Mouse (Mus musculus) kidney, embryonic 16.5 days (tissue): ENCODE results near the gene Rab25. TPM values are rescaled to one million over a fixed set of nuclear protein-coding genes. Genes with fewer than 3 reads are reported as not detected.

ENCODE experiments used
- ATAC-seq: fragments of 200-750 bp; cut with Nextera tagmentation; 2 replicates; pipeline ENCODE4 v1.8.0; 2017; ENCODE audit warnings: moderate TSS enrichment; ENCODE audit not compliant: low FRiP score, low TSS enrichment
- H3K27ac ChIP-seq: fragments of 300-500 bp; sonication (generic); 2 replicates; pipeline ENCODE4 v1.5.1; 2014; ENCODE audit warnings: low read length
- H3K27me3 ChIP-seq: fragments of 300-500 bp; sonication (generic); 2 replicates; pipeline ENCODE4 v1.6.1; 2014; ENCODE audit warnings: low read length, control low read depth, mixed read lengths; ENCODE audit not compliant: insufficient read depth
- H3K36me3 ChIP-seq: fragments of 300-500 bp; sonication (generic); 2 replicates; pipeline ENCODE4 v1.6.1; 2014; ENCODE audit warnings: low read length, control low read depth, mixed read lengths; ENCODE audit not compliant: insufficient read depth
- H3K4me1 ChIP-seq: fragments of 300-500 bp; sonication (generic); 2 replicates; pipeline ENCODE4 v1.6.1; 2014; ENCODE audit warnings: low read length, control low read depth, mixed read lengths; ENCODE audit not compliant: insufficient read depth
- H3K4me2 ChIP-seq: fragments of 300-500 bp; sonication (generic); replicated peaks from 2 replicates; pipeline ENCODE4 v1.6.1; 2014; ENCODE audit warnings: low read depth, low read length
- H3K4me3 ChIP-seq: fragments of 300-500 bp; sonication (generic); 2 replicates; pipeline ENCODE4 v1.5.1; 2014; ENCODE audit warnings: mild to moderate bottlenecking, low read length
- H3K9ac ChIP-seq: fragments of 300-500 bp; sonication (generic); replicated peaks from 2 replicates; pipeline ENCODE4 v1.6.1; 2014; ENCODE audit warnings: low read length
- H3K9me3 ChIP-seq: fragments of 300-500 bp; sonication (generic); 2 replicates; pipeline ENCODE4 v1.6.1; 2016; ENCODE audit warnings: low read length, control low read depth
- WGBS: fragments of 180-500 bp; shearing (Covaris S2); extraction: QIAGEN DNeasy Blood & Tissue Kit; methylation state at CpG from one replicate; pipeline ENCODE4 v1.1.7; 2014; 5-methylcytosine and 5-hydroxymethylcytosine counted together
- polyA plus RNA-seq: library from polyadenylated mRNA; unstranded; fragments of >200 nt; fragmentation: Nextera tagmentation; extraction: Ambion mirVana; gene quantifications from 2 replicates; pipeline ENCODE4 v1.2.1, GENCODE M21; 2015

Gene Rab25
- polyA plus RNA-seq, 1 experiment from 2014 or later: 17.3 TPM

DNA sequence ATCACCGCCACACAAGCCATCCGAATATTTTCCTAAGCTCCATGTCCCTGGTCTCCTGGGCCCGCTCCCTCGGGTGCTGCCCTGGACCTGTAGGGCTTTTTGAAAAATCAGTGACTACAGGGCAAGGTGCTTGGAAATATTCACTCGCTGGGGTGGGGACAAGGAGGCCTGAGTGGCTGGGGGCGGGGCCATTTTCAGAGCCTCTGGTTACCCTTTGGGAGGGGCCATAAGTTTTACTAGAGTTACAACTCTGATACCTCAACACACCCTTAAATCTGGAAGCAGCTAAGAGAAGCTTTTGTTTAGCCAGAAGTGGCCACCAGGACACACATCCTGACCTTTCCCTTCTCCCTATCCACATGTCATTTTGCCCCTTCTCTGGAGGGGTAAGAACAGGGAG lies 11.0 kb downstream of the Rab25 start:
- 68% methylated on average over 6 of the region's 6 CpGs for WGBS
- Histone ChIP-seq H3K9me3 (no peaks in the 10 kb centered on the region), H3K36me3 (peaks cover 34% of the 10 kb centered on the region), H3K4me3 (peak overlapping the region; percentile 94; the same call in 1 of the 2 replicates), H3K27me3 (no peaks in the 10 kb centered on the region), H3K4me1 (peaks cover 57% of the 10 kb centered on the region), H3K4me2 (peak overlapping the region; percentile 83; the same call in 1 of the 2 replicates), H3K9ac (peak overlapping the region; percentile 99), H3K27ac (no peak overlapping the region)
- ATAC-seq: peak; percentile 1; the same call in 1 of the 2 replicates

DNA sequence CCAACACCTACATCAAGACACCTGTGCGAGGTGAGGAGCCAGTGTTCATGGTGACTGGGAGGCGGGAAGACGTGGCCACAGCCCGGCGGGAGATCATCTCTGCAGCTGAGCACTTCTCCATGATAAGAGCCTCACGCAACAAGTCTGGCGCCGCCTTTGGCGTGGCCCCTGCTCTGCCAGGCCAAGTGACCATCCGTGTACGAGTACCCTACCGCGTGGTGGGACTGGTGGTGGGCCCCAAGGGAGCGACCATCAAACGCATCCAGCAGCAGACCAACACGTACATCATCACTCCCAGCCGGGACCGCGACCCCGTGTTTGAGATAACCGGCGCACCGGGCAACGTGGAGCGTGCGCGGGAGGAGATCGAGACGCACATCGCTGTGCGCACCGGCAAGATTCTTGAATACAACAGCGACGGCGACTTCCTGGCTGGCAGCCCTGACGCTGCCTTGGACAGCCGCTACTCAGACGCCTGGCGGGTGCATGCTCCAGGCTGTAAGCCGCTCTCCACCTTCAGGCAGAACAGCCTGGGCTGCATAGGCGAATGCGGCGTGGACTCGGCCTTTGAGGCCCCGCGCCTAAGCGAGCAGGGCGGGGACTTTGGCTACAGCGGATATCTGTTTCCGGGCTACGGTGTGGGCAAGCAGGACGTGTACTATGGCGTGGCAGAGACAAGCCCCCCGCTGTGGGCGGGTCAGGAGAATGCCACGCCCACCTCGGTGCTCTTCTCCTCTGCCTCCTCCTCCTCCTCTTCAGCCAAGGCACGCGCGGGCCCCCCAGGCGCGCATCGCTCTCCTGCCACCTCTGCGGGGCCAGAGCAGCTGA lies 11.8 kb downstream of the Rab25 start:
- H3K36me3 ChIP-seq: peaks cover 34% of the 10 kb centered on the region
- peak overlapping the region; percentile 99 for H3K9ac ChIP-seq
- peak; percentile 36 for ATAC-seq

DNA sequence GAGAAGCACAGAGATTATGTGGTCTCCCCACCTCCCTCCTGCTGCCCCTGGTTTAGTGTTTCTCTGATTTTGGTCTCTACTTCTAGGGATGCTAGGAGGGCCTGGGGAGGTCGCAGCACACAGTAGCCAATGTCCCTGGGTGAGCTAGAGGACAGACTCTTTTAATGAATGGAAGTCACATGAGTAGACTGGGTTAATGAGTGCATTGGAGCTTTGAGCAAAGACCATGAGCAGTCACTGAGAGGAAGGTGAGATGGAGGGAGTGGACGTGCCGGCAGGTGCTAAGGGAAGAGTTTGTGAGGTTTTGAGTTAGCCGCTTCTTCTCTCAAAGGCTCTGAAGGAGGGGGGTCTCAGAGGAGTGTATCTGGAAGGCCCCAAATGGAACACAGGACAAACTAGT lies 12.6 kb downstream of the Rab25 start:
- 33% methylated on average over 4 of the region's 4 CpGs for WGBS
- Histone ChIP-seq H3K9ac (peak overlapping the region; percentile 99), H3K4me2 (peak overlapping the region; percentile 83)

More for the DNA sequence above, 11.8 kb downstream of the Rab25 start:
- peak overlapping the region; percentile 83 for H3K4me2 ChIP-seq
- WGBS: 5% methylated on average over 64 of the region's 64 CpGs
- H3K9me3 ChIP-seq: no peaks in the 10 kb centered on the region
- no peaks in the 10 kb centered on the region for H3K27me3 ChIP-seq
- peak overlapping the region; percentile 60; the same call in 1 of the 2 replicates for H3K27ac ChIP-seq
- H3K4me1 ChIP-seq: peaks cover 57% of the 10 kb centered on the region
- peak overlapping the region; percentile 94 for H3K4me3 ChIP-seq

DNA sequence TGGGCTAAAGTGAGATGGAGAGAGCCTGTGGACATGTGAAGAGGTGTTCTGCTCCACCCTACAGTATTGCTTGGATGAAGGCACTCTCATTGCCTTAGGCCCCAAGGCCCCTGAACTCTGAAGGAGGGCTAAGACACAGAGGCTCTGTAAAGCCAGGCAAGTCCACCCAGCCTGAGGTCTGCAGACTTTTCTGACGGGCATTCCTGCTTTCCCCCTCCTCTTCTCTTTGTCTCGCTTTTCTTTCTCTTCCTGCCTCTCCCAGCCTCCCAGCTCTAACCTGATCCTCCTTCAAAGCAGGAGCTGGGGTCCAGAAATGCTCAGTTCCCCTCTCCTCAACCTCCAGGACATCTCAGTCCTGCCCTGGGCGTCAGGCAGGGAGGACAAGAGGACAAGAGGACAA lies 13.1 kb downstream of the Rab25 start:
- peak overlapping the region; percentile 61; the same call in 1 of the 2 replicates for H3K27ac ChIP-seq
- H3K27me3 ChIP-seq: no peaks in the 10 kb centered on the region
- peak overlapping the region; percentile 94 for H3K4me3 ChIP-seq
- ATAC-seq: no peak
- peaks cover 66% of the 10 kb centered on the region for H3K4me1 ChIP-seq
- H3K9me3 ChIP-seq: no peaks in the 10 kb centered on the region
- peaks cover 30% of the 10 kb centered on the region for H3K36me3 ChIP-seq
- WGBS: 23% methylated on average over 3 of the region's 3 CpGs
- peak overlapping the region; percentile 99 for H3K9ac ChIP-seq
- peak overlapping the region; percentile 83 for H3K4me2 ChIP-seq

More for the DNA sequence above, 12.6 kb downstream of the Rab25 start:
- Histone ChIP-seq H3K27ac (peak overlapping the region; percentile 61; the same call in 1 of the 2 replicates), H3K9me3 (no peaks in the 10 kb centered on the region), H3K4me1 (peaks cover 60% of the 10 kb centered on the region), H3K36me3 (peaks cover 34% of the 10 kb centered on the region), H3K4me3 (peak overlapping the region; percentile 94), H3K27me3 (no peaks in the 10 kb centered on the region)
- no peak for ATAC-seq

DNA sequence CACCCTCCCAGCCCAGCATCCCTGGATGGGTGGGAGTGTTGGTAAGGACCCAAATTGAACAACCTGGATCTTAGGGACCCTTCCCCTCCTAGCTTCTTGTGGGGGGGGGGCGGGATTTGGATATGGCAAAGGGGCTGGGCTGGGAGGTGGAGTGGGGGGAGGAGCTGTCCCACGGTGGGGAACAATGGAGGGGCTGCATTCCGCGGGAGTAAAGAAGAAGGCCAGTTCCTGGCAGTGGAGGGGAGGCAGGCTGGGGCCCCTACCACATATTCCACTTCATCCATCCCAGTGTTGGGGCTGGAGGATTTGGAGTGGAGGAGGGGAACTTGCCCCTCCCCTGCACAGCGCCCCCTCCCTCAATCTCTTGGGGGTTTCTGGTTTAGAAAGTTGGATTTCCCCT lies 14.4 kb downstream of the Rab25 start:
- H3K36me3 ChIP-seq: peaks cover 27% of the 10 kb centered on the region
- no peak for ATAC-seq
- peak overlapping the region; percentile 99 for H3K9ac ChIP-seq

DNA sequence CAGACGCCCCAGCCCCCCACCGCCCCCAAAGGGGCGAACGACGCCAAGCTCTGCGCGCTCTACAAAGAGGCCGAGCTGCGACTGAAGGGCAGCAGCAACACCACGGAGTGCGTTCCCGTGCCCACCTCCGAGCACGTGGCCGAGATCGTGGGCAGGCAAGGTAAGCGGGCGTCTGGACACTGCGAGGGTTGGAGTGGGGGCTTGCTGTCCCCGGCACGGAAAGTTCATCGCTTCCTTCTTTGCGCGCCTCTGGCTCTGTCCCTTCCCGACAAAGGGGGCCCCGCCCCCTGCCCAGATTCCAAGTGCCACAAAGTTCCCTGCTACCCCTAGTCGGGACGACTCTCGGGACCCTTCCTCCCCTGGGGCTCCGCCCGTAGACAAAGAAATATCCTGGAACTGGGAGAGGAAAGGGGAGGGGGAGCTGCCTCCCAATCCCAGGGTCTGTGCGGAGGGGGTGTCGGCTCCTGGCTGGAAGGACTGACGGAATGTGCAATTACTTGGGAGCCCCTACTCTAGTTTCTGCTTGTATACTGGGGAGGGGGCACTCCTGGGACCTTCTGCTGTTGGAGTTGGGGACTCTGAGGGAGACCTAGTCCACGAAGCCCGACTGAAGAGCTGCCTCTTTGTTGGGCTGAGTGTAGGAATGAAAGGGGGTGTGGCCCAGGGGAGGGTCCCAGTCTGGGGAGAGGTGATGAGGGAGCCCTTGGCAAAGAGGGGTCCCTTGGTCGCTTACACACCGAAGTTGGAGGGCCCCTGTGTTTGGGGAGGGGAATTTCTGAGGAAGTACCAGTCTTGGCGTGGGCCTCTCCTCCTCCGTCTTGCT lies 15.2 kb downstream of the Rab25 start:
- peaks cover 67% of the 10 kb centered on the region for H3K4me1 ChIP-seq
- WGBS: under 1% methylated on average over 30 of the region's 40 CpGs
- peak overlapping the region; percentile 99 for H3K27ac ChIP-seq
- peak overlapping the region; percentile 94 for H3K4me3 ChIP-seq
- H3K9me3 ChIP-seq: no peaks in the 10 kb centered on the region
- peak overlapping the region; percentile 83 for H3K4me2 ChIP-seq
- H3K36me3 ChIP-seq: peaks cover 19% of the 10 kb centered on the region
- H3K9ac ChIP-seq: peak overlapping the region; percentile 99
- ATAC-seq: peak; percentile 9
- H3K27me3 ChIP-seq: no peaks in the 10 kb centered on the region

More for the DNA sequence above, 14.4 kb downstream of the Rab25 start:
- 2% methylated on average over 5 of the region's 5 CpGs for WGBS
- Histone ChIP-seq H3K27me3 (no peaks in the 10 kb centered on the region), H3K4me3 (peak overlapping the region; percentile 94), H3K4me2 (peak overlapping the region; percentile 83), H3K27ac (peak overlapping the region; percentile 99), H3K4me1 (peaks cover 71% of the 10 kb centered on the region), H3K9me3 (no peaks in the 10 kb centered on the region)

DNA sequence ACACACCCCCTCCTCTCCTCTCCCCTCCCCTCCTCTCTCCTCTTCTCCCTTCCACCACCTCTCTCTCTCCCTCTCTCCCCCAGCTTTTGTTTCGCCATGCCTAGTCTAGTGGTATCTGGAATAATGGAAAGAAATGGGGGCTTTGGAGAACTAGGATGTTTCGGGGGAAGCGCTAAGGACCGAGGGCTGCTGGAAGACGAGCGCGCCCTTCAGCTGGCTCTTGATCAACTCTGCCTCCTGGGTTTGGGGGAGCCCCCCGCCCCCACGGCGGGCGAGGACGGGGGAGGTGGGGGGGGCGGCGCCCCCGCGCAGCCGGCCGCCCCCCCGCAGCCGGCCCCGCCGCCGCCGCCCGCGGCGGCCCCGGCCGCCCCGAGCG lies 15.8 kb downstream of the Rab25 start, which contains the start of gene Mex3a:
TSS of gene Mex3a (plus strand) at position 97 of the 376 bp plus-strand sequence.
- Histone ChIP-seq H3K27ac (peak within 1 kb of the TSS; percentile 99), H3K4me3 (peak within 1 kb of the TSS; percentile 94), H3K9ac (peak within 1 kb of the TSS; percentile 99), H3K9me3 (no peaks in the 10 kb centered on the region), H3K4me2 (peak within 1 kb of the TSS; percentile 83), H3K27me3 (no peaks in the 10 kb centered on the region), H3K36me3 (peaks cover 13% of the 10 kb centered on the region), H3K4me1 (peaks cover 67% of the 10 kb centered on the region)
- 0% methylated on average over 9 of the region's 31 CpGs for WGBS
- no peak for ATAC-seq

DNA sequence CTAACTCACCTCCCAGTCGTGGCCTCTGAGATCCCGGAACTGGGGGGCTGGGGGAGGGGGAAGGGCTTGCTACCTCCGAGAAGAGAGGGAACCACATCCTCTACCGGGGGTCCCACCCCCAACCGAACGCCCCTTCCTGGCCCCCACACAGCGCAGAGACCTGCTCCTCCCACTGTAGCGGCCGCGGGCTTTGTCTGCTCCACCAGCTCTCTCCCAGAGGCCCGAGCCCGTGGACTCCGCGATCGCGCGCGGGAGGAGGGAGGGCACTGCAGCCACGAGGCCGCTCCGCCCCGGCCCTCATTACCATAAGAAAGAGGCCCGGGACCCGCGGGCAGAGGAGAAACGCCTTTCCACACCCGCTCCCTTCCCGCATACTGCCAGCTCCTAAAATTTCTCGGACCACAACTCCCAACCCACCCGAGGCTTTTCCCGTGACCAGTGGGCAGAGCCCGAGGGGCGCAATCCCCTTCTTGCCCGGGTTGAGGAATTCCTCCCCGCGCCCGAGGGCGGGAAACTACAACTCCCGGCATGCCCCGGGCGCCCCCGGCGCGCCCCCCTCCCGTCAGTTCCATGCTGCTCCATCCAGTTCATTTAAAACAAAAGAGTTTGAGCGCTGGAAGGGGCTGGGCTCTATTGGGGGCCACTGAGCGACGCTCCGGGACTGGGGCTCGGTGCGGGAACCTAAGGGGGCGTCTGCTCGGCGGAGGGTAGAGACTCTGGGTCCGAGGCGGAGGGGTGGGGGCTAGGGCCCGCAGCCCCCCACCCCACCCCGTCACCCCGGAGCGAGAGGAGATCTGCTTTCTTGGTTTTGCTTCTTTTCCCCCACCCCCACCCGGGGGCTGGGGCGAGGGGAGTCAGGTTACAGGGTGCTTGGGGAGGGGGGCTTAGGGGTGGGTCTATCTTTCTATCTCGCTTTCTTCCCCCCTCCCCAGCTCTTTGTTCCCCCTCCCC lies 16.5 kb downstream of the Rab25 start:
- ATAC-seq: peak; percentile 83
- H3K4me3 ChIP-seq: peak overlapping the region; percentile 94
- H3K4me2 ChIP-seq: peak overlapping the region; percentile 83
- peak overlapping the region; percentile 99 for H3K27ac ChIP-seq
- no peaks in the 10 kb centered on the region for H3K9me3 ChIP-seq
- H3K36me3 ChIP-seq: peaks cover 6% of the 10 kb centered on the region
- H3K9ac ChIP-seq: peak overlapping the region; percentile 99
- no peaks in the 10 kb centered on the region for H3K27me3 ChIP-seq
- 1% methylated on average over 51 of the region's 63 CpGs for WGBS
- H3K4me1 ChIP-seq: peaks cover 64% of the 10 kb centered on the region
